8 mouse cellular contexts compared by ENCODE assay signal in the genomic region with DNA sequence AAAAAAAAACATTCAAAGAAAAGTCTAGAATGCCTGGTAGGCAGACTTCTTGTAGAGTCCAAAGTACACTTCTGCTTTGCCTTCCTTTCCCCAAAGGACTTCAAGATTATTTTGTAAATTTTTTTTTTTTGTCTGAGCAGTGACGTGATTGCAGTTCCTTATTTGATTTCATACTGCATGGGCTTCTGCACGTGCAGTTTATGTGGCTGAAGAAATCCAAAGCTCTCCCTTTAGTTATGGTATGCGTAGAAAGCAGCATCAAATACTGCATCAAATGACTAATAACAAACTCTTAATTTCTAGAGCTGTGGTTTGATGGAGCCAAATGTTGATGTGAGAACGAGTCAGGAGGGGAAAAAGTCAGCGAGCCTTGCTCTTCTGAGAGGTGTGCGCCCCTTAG. TPM values are rescaled to one million over a fixed set of nuclear protein-coding genes. Genes with fewer than 3 reads are reported as not detected.
DNase-seq lines count a peak whose midpoint lies in the region; ATAC-seq lines count a peak whose summit lies in the region.

No protein-coding gene starts in this region.

- H3K9me3 ChIP-seq in neural tube, embryonic 11.5 days (ENCODE audit: control insufficient read depth, low read length), result no peaks in the 10 kb centered on the region
- no peaks in the 10 kb centered on the region for H3K9me3 ChIP-seq in forebrain, embryonic 13.5 days (replicated peaks)
- H3K9me3 ChIP-seq in limb, embryonic 15.5 days, result no peaks in the 10 kb centered on the region

- WGBS in neural tube, embryonic 11.5 days, result 35% methylated on average over 6 of the region's 6 CpGs
- WGBS in forebrain, embryonic 13.5 days, result 32% methylated on average over 6 of the region's 6 CpGs
- WGBS in limb, embryonic 15.5 days, result 36% methylated on average over 6 of the region's 6 CpGs

- no peak overlapping the region for H3K27ac ChIP-seq in neural tube, embryonic 11.5 days (ENCODE audit: low read depth, low read length)
- no peak overlapping the region for H3K27ac ChIP-seq in forebrain, embryonic 13.5 days
- no peak overlapping the region for H3K27ac ChIP-seq in limb, embryonic 15.5 days

- DNase-seq in neural tube, embryonic 11.5 days (ENCODE audit: low spot score), result no peak
- DNase-seq in neural tube, embryonic 10.5 days (ENCODE audit: extremely low spot score, low spot score), result no peak
- peak; percentile 83 for DNase-seq in splenic B cell, adult 2 months (ENCODE audit: low read depth, low spot score)
- DNase-seq in cerebellum, postnatal 36 days, result no peak
- no peak for DNase-seq in left cerebral cortex, adult 11 months (ENCODE audit: low spot score)
- no peak for DNase-seq in left cerebral cortex, postnatal 25 days (ENCODE audit: low spot score in 2 of 2)

- intact Hi-C loops in left cerebral cortex, postnatal 25 days (cut with DNase I), result loop anchor here (5.0 kb wide), 1 partner anchor 37 kb away; no protein-coding TSS in a partner anchor

- no peaks in the 10 kb centered on the region for H3K36me3 ChIP-seq in neural tube, embryonic 11.5 days (ENCODE audit: control insufficient read depth, insufficient read depth, low read length)
- no peaks in the 10 kb centered on the region for H3K36me3 ChIP-seq in forebrain, embryonic 13.5 days (ENCODE audit: poor library complexity, severe bottlenecking)
- no peaks in the 10 kb centered on the region for H3K36me3 ChIP-seq in limb, embryonic 15.5 days
- peaks cover 3% of the 10 kb centered on the region; the same call in 1 of the 2 replicates for H3K36me3 ChIP-seq in splenic B cell, adult 2 months (ENCODE audit: control insufficient read depth, insufficient read depth, low read length, poor library complexity, severe bottlenecking)

- 0 out of 2 replicates have a peak, but pooled peaks cover 6% of the 10 kb centered on the region for H3K4me1 ChIP-seq in neural tube, embryonic 11.5 days (ENCODE audit: control insufficient read depth, insufficient read depth, low read length)
- H3K4me1 ChIP-seq in forebrain, embryonic 13.5 days, result peaks cover 38% of the 10 kb centered on the region
- H3K4me1 ChIP-seq in limb, embryonic 15.5 days, result peaks cover 4% of the 10 kb centered on the region

- no peaks in the 10 kb centered on the region for H3K27me3 ChIP-seq in neural tube, embryonic 11.5 days (ENCODE audit: control insufficient read depth, insufficient read depth, low read length)
- H3K27me3 ChIP-seq in forebrain, embryonic 13.5 days, result no peaks in the 10 kb centered on the region
- H3K27me3 ChIP-seq in limb, embryonic 15.5 days, result no peaks in the 10 kb centered on the region
- no peaks in the 10 kb centered on the region for H3K27me3 ChIP-seq in splenic B cell, adult 2 months (ENCODE audit: control insufficient read depth, insufficient read depth, low read length, poor library complexity, severe bottlenecking)

- peak overlapping the region; percentile 27 for H3K4me2 ChIP-seq in neural tube, embryonic 11.5 days (ENCODE audit: low read depth)
- H3K4me2 ChIP-seq in forebrain, embryonic 13.5 days, result peak overlapping the region; percentile 95
- H3K4me2 ChIP-seq in limb, embryonic 15.5 days, result peak overlapping the region; percentile 39

- H3K9ac ChIP-seq in neural tube, embryonic 11.5 days (ENCODE audit: low read length), result no peak overlapping the region
- peak overlapping the region; percentile 57 for H3K9ac ChIP-seq in forebrain, embryonic 13.5 days
- no peak overlapping the region for H3K9ac ChIP-seq in limb, embryonic 15.5 days

- peak overlapping the region; percentile 21 for H3K4me3 ChIP-seq in neural tube, embryonic 11.5 days (ENCODE audit: low read depth, low read length)
- H3K4me3 ChIP-seq in forebrain, embryonic 13.5 days, result peak overlapping the region; percentile 34
- H3K4me3 ChIP-seq in limb, embryonic 15.5 days, result peak overlapping the region; percentile 29

- ATAC-seq in neural tube, embryonic 11.5 days (ENCODE audit: insufficient read depth, low FRiP score, low TSS enrichment), result no peak
- no peak for ATAC-seq in forebrain, embryonic 13.5 days
- no peak for ATAC-seq in limb, embryonic 15.5 days (ENCODE audit: insufficient number of reproducible peaks, low FRiP score, low TSS enrichment, low read depth)

RNA-seq across cellular contexts. Expression of gene Pten, which starts 3.2 kb away (rescaled TPM):
- polyA plus RNA-seq in neural tube, embryonic 11.5 days (2014; fragmentation: Nextera tagmentation; extraction: Ambion mirVana), result 8.2 and 8.3 TPM in 2 replicates
- 10.9 and 12.3 TPM in 2 replicates for polyA plus RNA-seq in forebrain, embryonic 13.5 days (2015; fragmentation: Nextera tagmentation; extraction: Ambion mirVana)
- polyA plus RNA-seq in limb, embryonic 15.5 days (2015; fragmentation: Nextera tagmentation; extraction: Ambion mirVana), result 7.1 and 9.5 TPM in 2 replicates
- 100 to 1,000 TPM; 146 to 150 TPM for total RNA-seq in left cerebral cortex, postnatal 25 days (2021)

RNA-seq across cellular contexts. Expression of gene Atad1, which starts 20.9 kb away (rescaled TPM):
- 101 and 105 TPM in 2 replicates for polyA plus RNA-seq in neural tube, embryonic 11.5 days (2014; fragmentation: Nextera tagmentation; extraction: Ambion mirVana)
- polyA plus RNA-seq in forebrain, embryonic 13.5 days (2015; fragmentation: Nextera tagmentation; extraction: Ambion mirVana), result 102 and 112 TPM in 2 replicates
- polyA plus RNA-seq in limb, embryonic 15.5 days (2015; fragmentation: Nextera tagmentation; extraction: Ambion mirVana), result 54.5 and 55.2 TPM in 2 replicates
- 100 to 1,000 TPM; 104 to 105 TPM for total RNA-seq in left cerebral cortex, postnatal 25 days (2021)

Comparison
In these comparisons a context has a peak if more than half of its experiments do, and no peak if none do; other contexts are left out.
1. H3K4me2 ChIP-seq: peak in every context shown above with its lines; median percentile 95 in forebrain, embryonic 13.5 days; 39 in limb, embryonic 15.5 days; 27 in neural tube, embryonic 11.5 days.